Mouse (Mus musculus): ENCODE results near the gene Cog3. TPM values are rescaled to one million over a fixed set of nuclear protein-coding genes. Genes with fewer than 3 reads are reported as not detected.

Gene Cog3
- 24.1 and 24.4 TPM in 2 replicates for polyA plus RNA-seq (2016; fragmentation: Nextera tagmentation; extraction: Ambion mirVana)

- Histone ChIP-seq H3K9ac (peak within 1 kb of the TSS; percentile 90), H3K36me3 (replicated peaks) (peaks cover 5% of the 10 kb centered on the region; the same call in 1 of the 2 replicates), H3K4me1 (peaks cover 30% of the 10 kb centered on the region), H3K27ac (peak within 1 kb of the TSS; percentile 90), H3K9me3 (no peaks in the 10 kb centered on the region), H3K4me3 (replicated peaks) (peak within 1 kb of the TSS; percentile 97), H3K27me3 (0 out of 2 replicates have a peak, but pooled peaks cover 11% of the 10 kb centered on the region), H3K4me2 (peak within 1 kb of the TSS; percentile 89)
- under 1% methylated on average over 76 of the region's 78 CpGs for WGBS
- ATAC-seq (ENCODE audit: low FRiP score): peak; percentile 98
These were observed at the start of gene Cog3 for GRCm38 (mm10) chr14:75753991-75754817. Gene Cog3 (minus strand): TSS chr14:75754517.

GRCm38 (mm10) chr14:75797769-75798386, 43.6 kb upstream of the Cog3 start:
- Histone ChIP-seq H3K27me3 (no peaks in the 10 kb centered on the region), H3K4me2 (no peak overlapping the region), H3K36me3 (replicated peaks) (no peaks in the 10 kb centered on the region), H3K9me3 (no peaks in the 10 kb centered on the region), H3K4me3 (replicated peaks) (no peak overlapping the region), H3K9ac (no peak overlapping the region), H3K4me1 (no peaks in the 10 kb centered on the region), H3K27ac (no peak overlapping the region)
- no peak for ATAC-seq (ENCODE audit: low FRiP score)
- 47% methylated on average over 5 of the region's 5 CpGs for WGBS

GRCm38 (mm10) chr14:75795918-75796317, 41.6 kb upstream of the Cog3 start:
- H3K4me3 ChIP-seq (replicated peaks): no peak overlapping the region
- no peaks in the 10 kb centered on the region for H3K4me1 ChIP-seq
- no peak overlapping the region for H3K4me2 ChIP-seq
- no peaks in the 10 kb centered on the region for H3K36me3 ChIP-seq (replicated peaks)
- ATAC-seq (ENCODE audit: low FRiP score): no peak
- no peaks in the 10 kb centered on the region for H3K27me3 ChIP-seq
- H3K27ac ChIP-seq: no peak overlapping the region
- WGBS: 97% methylated on average over 4 of the region's 4 CpGs
- H3K9ac ChIP-seq: no peak overlapping the region
- H3K9me3 ChIP-seq: no peaks in the 10 kb centered on the region

- no peak overlapping the region for H3K27ac ChIP-seq
- H3K4me2 ChIP-seq: no peak overlapping the region
- ATAC-seq (ENCODE audit: low FRiP score): no peak
- no peak overlapping the region for H3K9ac ChIP-seq
- H3K9me3 ChIP-seq: no peaks in the 10 kb centered on the region
- no peaks in the 10 kb centered on the region for H3K36me3 ChIP-seq (replicated peaks)
- 83% methylated on average over 5 of the region's 5 CpGs for WGBS
- H3K4me1 ChIP-seq: no peaks in the 10 kb centered on the region
- no peak overlapping the region for H3K4me3 ChIP-seq (replicated peaks)
- 0 out of 2 replicates have a peak, but pooled peaks cover 6% of the 10 kb centered on the region for H3K27me3 ChIP-seq
These were observed 40.4 kb upstream of the Cog3 start for GRCm38 (mm10) chr14:75794726-75795125.

GRCm38 (mm10) chr14:75794324-75794723, 40.0 kb upstream of the Cog3 start:
- ATAC-seq (ENCODE audit: low FRiP score): no peak
- Histone ChIP-seq H3K4me2 (no peak overlapping the region), H3K36me3 (replicated peaks) (no peaks in the 10 kb centered on the region), H3K27me3 (0 out of 2 replicates have a peak, but pooled peaks cover 7% of the 10 kb centered on the region), H3K4me1 (no peaks in the 10 kb centered on the region), H3K9me3 (no peaks in the 10 kb centered on the region), H3K4me3 (replicated peaks) (no peak overlapping the region), H3K9ac (no peak overlapping the region), H3K27ac (no peak overlapping the region)
- WGBS: 74% methylated on average over 6 of the region's 6 CpGs

GRCm38 (mm10) chr14:75793110-75793509, 38.8 kb upstream of the Cog3 start:
- no peak overlapping the region for H3K4me2 ChIP-seq
- H3K9ac ChIP-seq: no peak overlapping the region
- WGBS: 90% methylated on average over 4 of the region's 4 CpGs
- H3K4me1 ChIP-seq: no peaks in the 10 kb centered on the region
- H3K27me3 ChIP-seq: peaks cover 20% of the 10 kb centered on the region
- no peak for ATAC-seq (ENCODE audit: low FRiP score)
- H3K27ac ChIP-seq: no peak overlapping the region
- no peaks in the 10 kb centered on the region for H3K9me3 ChIP-seq
- no peak overlapping the region for H3K4me3 ChIP-seq (replicated peaks)
- no peaks in the 10 kb centered on the region for H3K36me3 ChIP-seq (replicated peaks)

GRCm38 (mm10) chr14:75791372-75791771, 37.1 kb upstream of the Cog3 start:
- no peaks in the 10 kb centered on the region for H3K4me1 ChIP-seq
- H3K36me3 ChIP-seq (replicated peaks): no peaks in the 10 kb centered on the region
- H3K9ac ChIP-seq: no peak overlapping the region
- 91% methylated on average over 3 of the region's 3 CpGs for WGBS
- no peaks in the 10 kb centered on the region for H3K9me3 ChIP-seq
- no peak for ATAC-seq (ENCODE audit: low FRiP score)
- H3K27ac ChIP-seq: no peak overlapping the region
- peaks cover 20% of the 10 kb centered on the region for H3K27me3 ChIP-seq
- H3K4me3 ChIP-seq (replicated peaks): no peak overlapping the region
- H3K4me2 ChIP-seq: no peak overlapping the region

GRCm38 (mm10) chr14:75790411-75790996, 36.2 kb upstream of the Cog3 start:
- Histone ChIP-seq H3K27ac (no peak overlapping the region), H3K4me2 (no peak overlapping the region), H3K4me1 (peaks cover 3% of the 10 kb centered on the region; the same call in 1 of the 2 replicates), H3K9me3 (no peaks in the 10 kb centered on the region), H3K36me3 (replicated peaks) (no peaks in the 10 kb centered on the region), H3K4me3 (replicated peaks) (no peak overlapping the region), H3K27me3 (peaks cover 20% of the 10 kb centered on the region), H3K9ac (no peak overlapping the region)
- no peak for ATAC-seq (ENCODE audit: low FRiP score)
- 88% methylated on average over 3 of the region's 3 CpGs for WGBS

- Histone ChIP-seq H3K27me3 (peaks cover 20% of the 10 kb centered on the region), H3K4me3 (replicated peaks) (no peak overlapping the region), H3K4me1 (peaks cover 3% of the 10 kb centered on the region; the same call in 1 of the 2 replicates), H3K27ac (no peak overlapping the region), H3K9ac (no peak overlapping the region), H3K9me3 (no peaks in the 10 kb centered on the region), H3K36me3 (replicated peaks) (no peaks in the 10 kb centered on the region), H3K4me2 (no peak overlapping the region)
- no peak for ATAC-seq (ENCODE audit: low FRiP score)
- 77% methylated on average over 6 of the region's 6 CpGs for WGBS
These were observed 35.0 kb upstream of the Cog3 start for GRCm38 (mm10) chr14:75789291-75789690.

GRCm38 (mm10) chr14:75787794-75788175, 33.5 kb upstream of the Cog3 start:
- no peak overlapping the region for H3K27ac ChIP-seq
- no peaks in the 10 kb centered on the region for H3K9me3 ChIP-seq
- H3K9ac ChIP-seq: no peak overlapping the region
- no peak for ATAC-seq (ENCODE audit: low FRiP score)
- no peak overlapping the region for H3K4me3 ChIP-seq (replicated peaks)
- 0 out of 2 replicates have a peak overlapping the region, but pooled peaks have one; percentile 70 for H3K4me2 ChIP-seq
- H3K4me1 ChIP-seq: peaks cover 3% of the 10 kb centered on the region; the same call in 1 of the 2 replicates
- peaks cover 20% of the 10 kb centered on the region for H3K27me3 ChIP-seq
- WGBS: 32% methylated on average over 7 of the region's 7 CpGs
- no peaks in the 10 kb centered on the region for H3K36me3 ChIP-seq (replicated peaks)

- ATAC-seq (ENCODE audit: low FRiP score): peak; percentile 100
- WGBS: 7% methylated on average over 50 of the region's 51 CpGs
- peak within 1 kb of the TSS; percentile 95 for H3K27ac ChIP-seq
- peaks cover 20% of the 10 kb centered on the region for H3K27me3 ChIP-seq
- H3K9me3 ChIP-seq: no peaks in the 10 kb centered on the region
- no peaks in the 10 kb centered on the region for H3K36me3 ChIP-seq (replicated peaks)
- H3K4me1 ChIP-seq: peaks cover 3% of the 10 kb centered on the region; the same call in 1 of the 2 replicates
- peak within 1 kb of the TSS; percentile 70 for H3K4me2 ChIP-seq
- H3K4me3 ChIP-seq (replicated peaks): peak within 1 kb of the TSS; percentile 64
- peak within 1 kb of the TSS; percentile 84 for H3K9ac ChIP-seq
These were observed 32.8 kb upstream of the Cog3 start, which contains the start of gene Slc25a30 for GRCm38 (mm10) chr14:75786868-75787793. Gene Slc25a30 (minus strand): TSS chr14:75787037.
